Mouse (Mus musculus): ENCODE measurements at regions not wholly inside any gene's neighbourhood (a gene's known extent, or its start where the extent isn't known, plus 50 kb on each side); places are given as distances from the start of the nearest gene placed in this dataset.

DNA sequence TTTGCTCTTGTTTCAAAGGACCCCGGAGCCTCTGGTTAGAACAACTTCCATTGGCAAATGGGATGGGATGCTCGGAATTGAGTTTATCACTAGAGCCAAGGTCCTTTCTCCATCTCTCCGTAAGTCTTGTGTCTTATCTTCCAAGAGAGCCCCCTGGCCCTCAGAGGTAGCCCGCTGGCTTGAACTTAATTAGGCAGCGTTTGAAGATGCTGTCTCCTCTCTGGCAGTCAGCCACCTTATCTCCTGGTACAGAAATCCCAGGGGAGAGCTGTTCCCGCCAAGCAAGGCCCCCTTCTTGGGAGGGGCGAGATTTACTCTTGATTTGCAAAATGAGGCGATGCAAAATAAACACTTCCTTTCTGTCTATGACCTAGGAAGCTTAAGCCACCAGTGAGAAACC, 395.2 kb upstream of the Kazn start:
- TF ChIP-seq CTCF (conservative IDR thresholded peaks at IDR 0.05 in 1 of 2, IDR thresholded peaks at IDR 0.05 in 1 of 2; ENCODE audit: low read depth in 2 of 2, low read length in 2 of 2), result no peak
- TF ChIP-seq USF1 (IDR thresholded peaks at IDR 0.05; ENCODE audit: low read depth, low read length), result no peak
- no peak for TF ChIP-seq POLR2A (IDR thresholded peaks at IDR 0.05; ENCODE audit: low read depth, low read length)
- TF ChIP-seq ZMIZ1 (IDR thresholded peaks at IDR 0.05; ENCODE audit: low read depth, low read length), result no peak
- TF ChIP-seq ELF1 (IDR thresholded peaks at IDR 0.05; ENCODE audit: low read depth, low read length), result no peak
- no peak for TF ChIP-seq TBP (conservative IDR thresholded peaks at IDR 0.05; ENCODE audit: low read depth, low read length)
- no peak for TF ChIP-seq ZNF384 (IDR thresholded peaks at IDR 0.05; ENCODE audit: low read depth, low read length)
- no peak for TF ChIP-seq GABPA (IDR thresholded peaks at IDR 0.05; ENCODE audit: insufficient replicate concordance, low read depth, low read length)
- TF ChIP-seq MYC (IDR thresholded peaks at IDR 0.05; ENCODE audit: low read depth, low read length), result no peak
- TF ChIP-seq MAZ (IDR thresholded peaks at IDR 0.05; ENCODE audit: low read depth, low read length), result no peak
- no peak for TF ChIP-seq RCOR1 (conservative IDR thresholded peaks at IDR 0.05; ENCODE audit: low read depth, low read length)

Measured in CH12.LX (cell line).